Mouse (Mus musculus): ENCODE data around the gene Coro6. TPM values are rescaled to one million over a fixed set of nuclear protein-coding genes. Genes with fewer than 3 reads are reported as not detected.

The Coro6 gene
- polyA plus RNA-seq, 1 experiment = 0.33 TPM

- Histone ChIP-seq H3K27me3 (ENCODE audit: control insufficient read depth, insufficient read depth, low read length) (no peaks in the 10 kb centered on the region), H3K36me3 (ENCODE audit: control insufficient read depth, insufficient read depth, low read length) (no peaks in the 10 kb centered on the region), H3K4me1 (ENCODE audit: control insufficient read depth, insufficient read depth, insufficient read length, low read length) (peaks cover 36% of the 10 kb centered on the region), H3K4me3 (ENCODE audit: low read depth, low read length) (peak overlapping the region; percentile 68), H3K27ac (ENCODE audit: insufficient read depth, low read depth, low read length) (peak overlapping the region; percentile 49)
- 1% methylated on average over 32 of the region's 32 CpGs for WGBS
- TF ChIP-seq CTCF (IDR thresholded peaks at IDR 0.05; ENCODE audit: extremely low read depth, insufficient read length, insufficient replicate concordance, low read depth, low read length) = no peak
- peak; percentile 80 for TF ChIP-seq POLR2A (IDR thresholded peaks at IDR 0.05; ENCODE audit: low read depth, low read length)
These were observed 30.7 kb downstream of the Coro6 start for GRCm38 (mm10) chr11:77492911-77493332.

GRCm38 (mm10) chr11:77493512-77494343, 31.5 kb downstream of the Coro6 start, which contains the start of gene Git1:
TSS of gene Git1 (plus strand) at chr11:77493562.
- WGBS = 1% methylated on average over 72 of the region's 74 CpGs
- H3K27ac ChIP-seq (ENCODE audit: insufficient read depth, low read depth, low read length) = peak within 1 kb of the TSS; percentile 74
- peaks cover 44% of the 10 kb centered on the region for H3K4me1 ChIP-seq (ENCODE audit: control insufficient read depth, insufficient read depth, insufficient read length, low read length)
- TF ChIP-seq CTCF (IDR thresholded peaks at IDR 0.05; ENCODE audit: extremely low read depth, insufficient read length, insufficient replicate concordance, low read depth, low read length) (no peak), POLR2A (IDR thresholded peaks at IDR 0.05; ENCODE audit: low read depth, low read length) (peak; percentile 41; the same call in 1 of the 2 replicates)
- H3K27me3 ChIP-seq (ENCODE audit: control insufficient read depth, insufficient read depth, low read length) = no peaks in the 10 kb centered on the region
- no peaks in the 10 kb centered on the region for H3K36me3 ChIP-seq (ENCODE audit: control insufficient read depth, insufficient read depth, low read length)
- peak within 1 kb of the TSS; percentile 89 for H3K4me3 ChIP-seq (ENCODE audit: low read depth, low read length)

GRCm38 (mm10) chr11:77494344-77494676, 32.1 kb downstream of the Coro6 start:
- TF ChIP-seq CTCF (IDR thresholded peaks at IDR 0.05; ENCODE audit: extremely low read depth, insufficient read length, insufficient replicate concordance, low read depth, low read length) (no peak), POLR2A (IDR thresholded peaks at IDR 0.05; ENCODE audit: low read depth, low read length) (0 out of 2 replicates have a peak, but pooled peaks have one; percentile 1)
- H3K4me1 ChIP-seq (ENCODE audit: control insufficient read depth, insufficient read depth, insufficient read length, low read length) = peaks cover 42% of the 10 kb centered on the region

GRCm38 (mm10) chr11:77494782-77495181, 32.6 kb downstream of the Coro6 start:
- TF ChIP-seq POLR2A (IDR thresholded peaks at IDR 0.05; ENCODE audit: low read depth, low read length) (no peak), CTCF (IDR thresholded peaks at IDR 0.05; ENCODE audit: extremely low read depth, insufficient read length, insufficient replicate concordance, low read depth, low read length) (no peak)
- no peaks in the 10 kb centered on the region for H3K27me3 ChIP-seq (ENCODE audit: control insufficient read depth, insufficient read depth, low read length)
- no peak overlapping the region for H3K27ac ChIP-seq (ENCODE audit: insufficient read depth, low read depth, low read length)
- 69% methylated on average over 6 of the region's 6 CpGs for WGBS
- H3K4me3 ChIP-seq (ENCODE audit: low read depth, low read length) = no peak overlapping the region
- peaks cover 42% of the 10 kb centered on the region for H3K4me1 ChIP-seq (ENCODE audit: control insufficient read depth, insufficient read depth, insufficient read length, low read length)
- H3K36me3 ChIP-seq (ENCODE audit: control insufficient read depth, insufficient read depth, low read length) = peaks cover 7% of the 10 kb centered on the region

More at GRCm38 (mm10) chr11:77494344-77494676, 32.1 kb downstream of the Coro6 start:
- Histone ChIP-seq H3K27me3 (ENCODE audit: control insufficient read depth, insufficient read depth, low read length) (no peaks in the 10 kb centered on the region), H3K4me3 (ENCODE audit: low read depth, low read length) (peak overlapping the region; percentile 89), H3K36me3 (ENCODE audit: control insufficient read depth, insufficient read depth, low read length) (peaks cover 2% of the 10 kb centered on the region; the same call in 1 of the 2 replicates), H3K27ac (ENCODE audit: insufficient read depth, low read depth, low read length) (peak overlapping the region; percentile 74)
- WGBS = 17% methylated on average over 4 of the region's 4 CpGs

GRCm38 (mm10) chr11:77495507-77495906, 33.3 kb downstream of the Coro6 start:
- no peaks in the 10 kb centered on the region for H3K27me3 ChIP-seq (ENCODE audit: control insufficient read depth, insufficient read depth, low read length)
- H3K4me3 ChIP-seq (ENCODE audit: low read depth, low read length) = no peak overlapping the region
- peaks cover 45% of the 10 kb centered on the region for H3K4me1 ChIP-seq (ENCODE audit: control insufficient read depth, insufficient read depth, insufficient read length, low read length)
- TF ChIP-seq POLR2A (IDR thresholded peaks at IDR 0.05; ENCODE audit: low read depth, low read length) (no peak), CTCF (IDR thresholded peaks at IDR 0.05; ENCODE audit: extremely low read depth, insufficient read length, insufficient replicate concordance, low read depth, low read length) (no peak)
- H3K27ac ChIP-seq (ENCODE audit: insufficient read depth, low read depth, low read length) = peak overlapping the region; percentile 53; the same call in 1 of the 2 replicates
- peaks cover 14% of the 10 kb centered on the region for H3K36me3 ChIP-seq (ENCODE audit: control insufficient read depth, insufficient read depth, low read length)

- no peaks in the 10 kb centered on the region for H3K27me3 ChIP-seq (ENCODE audit: control insufficient read depth, insufficient read depth, low read length)
- TF ChIP-seq CTCF (IDR thresholded peaks at IDR 0.05; ENCODE audit: extremely low read depth, insufficient read length, insufficient replicate concordance, low read depth, low read length) (peak; percentile 37; the same call in 1 of the 2 replicates), POLR2A (IDR thresholded peaks at IDR 0.05; ENCODE audit: low read depth, low read length) (no peak)
- H3K27ac ChIP-seq (ENCODE audit: insufficient read depth, low read depth, low read length) = peak overlapping the region; percentile 70
- H3K36me3 ChIP-seq (ENCODE audit: control insufficient read depth, insufficient read depth, low read length) = peaks cover 18% of the 10 kb centered on the region
- 78% methylated on average over 6 of the region's 6 CpGs for WGBS
- H3K4me3 ChIP-seq (ENCODE audit: low read depth, low read length) = no peak overlapping the region
- peaks cover 38% of the 10 kb centered on the region for H3K4me1 ChIP-seq (ENCODE audit: control insufficient read depth, insufficient read depth, insufficient read length, low read length)
These were observed 35.1 kb downstream of the Coro6 start for GRCm38 (mm10) chr11:77497341-77497756.

- H3K4me1 ChIP-seq (ENCODE audit: control insufficient read depth, insufficient read depth, insufficient read length, low read length) = peaks cover 38% of the 10 kb centered on the region
- TF ChIP-seq CTCF (IDR thresholded peaks at IDR 0.05; ENCODE audit: extremely low read depth, insufficient read length, insufficient replicate concordance, low read depth, low read length) (no peak), POLR2A (IDR thresholded peaks at IDR 0.05; ENCODE audit: low read depth, low read length) (no peak)
- 87% methylated on average over 4 of the region's 4 CpGs for WGBS
- H3K27me3 ChIP-seq (ENCODE audit: control insufficient read depth, insufficient read depth, low read length) = no peaks in the 10 kb centered on the region
- no peak overlapping the region for H3K4me3 ChIP-seq (ENCODE audit: low read depth, low read length)
- peak overlapping the region; percentile 70 for H3K27ac ChIP-seq (ENCODE audit: insufficient read depth, low read depth, low read length)
- peaks cover 22% of the 10 kb centered on the region for H3K36me3 ChIP-seq (ENCODE audit: control insufficient read depth, insufficient read depth, low read length)
These were observed 35.6 kb downstream of the Coro6 start for GRCm38 (mm10) chr11:77497851-77498250.

All from small intestine, adult 2 months (tissue).